Mouse (Mus musculus): Measurements from ENCODE around the gene Zfp637. TPM values are rescaled to one million over a fixed set of nuclear protein-coding genes. Genes with fewer than 3 reads are reported as not detected.

The Zfp637 gene
- polyA plus RNA-seq, 1 experiment from 2014 or later, result 141 TPM

GRCm38 (mm10) chr6:117888642-117889096 lies 47.7 kb downstream of the Zfp637 start:
- no peak for ATAC-seq (ENCODE audit: insufficient number of reproducible peaks, insufficient read depth, low FRiP score, low read depth)
- Histone ChIP-seq H3K27ac (ENCODE audit: low read length) (no peak overlapping the region), H3K27me3 (ENCODE audit: control insufficient read depth, insufficient read depth, low read length) (no peaks in the 10 kb centered on the region), H3K9ac (replicated peaks; ENCODE audit: low read depth, low read length) (no peak overlapping the region), H3K36me3 (ENCODE audit: control insufficient read depth, insufficient read depth, low read length) (no peaks in the 10 kb centered on the region), H3K4me1 (ENCODE audit: control insufficient read depth, insufficient read depth, low read length) (no peaks in the 10 kb centered on the region), H3K9me3 (ENCODE audit: control insufficient read depth, low read depth, low read length) (no peaks in the 10 kb centered on the region), H3K4me2 (replicated peaks; ENCODE audit: low read depth, low read length) (no peak overlapping the region), H3K4me3 (ENCODE audit: low read depth, low read length) (no peak overlapping the region)
- WGBS, result 85% methylated on average over 2 of the region's 2 CpGs

DNA sequence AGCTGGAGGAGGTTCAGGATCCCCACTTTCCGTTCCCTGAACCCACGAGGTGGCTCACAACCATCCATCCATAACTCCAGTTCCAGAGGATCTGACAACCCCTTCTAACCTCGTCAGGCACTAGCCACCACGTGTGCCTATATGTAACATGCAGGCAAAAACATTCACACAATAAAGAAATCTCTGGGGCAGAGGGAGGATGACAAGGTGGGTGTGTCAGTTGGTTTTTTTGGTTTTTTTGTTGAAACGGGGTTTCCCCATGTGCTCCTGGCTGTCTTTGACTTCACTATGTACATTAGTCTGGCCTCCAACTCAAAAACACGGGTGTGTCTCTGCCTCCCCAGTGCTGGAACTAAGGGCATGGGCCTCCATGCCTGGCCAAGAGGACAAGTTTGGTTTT lies 49.3 kb downstream of the Zfp637 start:
- no peak overlapping the region for H3K27ac ChIP-seq (ENCODE audit: low read length)
- H3K4me2 ChIP-seq (replicated peaks; ENCODE audit: low read depth, low read length), result no peak overlapping the region
- no peaks in the 10 kb centered on the region for H3K27me3 ChIP-seq (ENCODE audit: control insufficient read depth, insufficient read depth, low read length)
- ATAC-seq (ENCODE audit: insufficient number of reproducible peaks, insufficient read depth, low FRiP score, low read depth), result no peak
- no peaks in the 10 kb centered on the region for H3K36me3 ChIP-seq (ENCODE audit: control insufficient read depth, insufficient read depth, low read length)
- WGBS, result 79% methylated on average over 6 of the region's 6 CpGs
- no peaks in the 10 kb centered on the region for H3K9me3 ChIP-seq (ENCODE audit: control insufficient read depth, low read depth, low read length)
- no peaks in the 10 kb centered on the region for H3K4me1 ChIP-seq (ENCODE audit: control insufficient read depth, insufficient read depth, low read length)
- H3K9ac ChIP-seq (replicated peaks; ENCODE audit: low read depth, low read length), result no peak overlapping the region
- no peak overlapping the region for H3K4me3 ChIP-seq (ENCODE audit: low read depth, low read length)

GRCm38 (mm10) chr6:117891369-117892160 lies 50.6 kb downstream of the Zfp637 start:
- H3K4me2 ChIP-seq (replicated peaks; ENCODE audit: low read depth, low read length), result no peak overlapping the region

DNA sequence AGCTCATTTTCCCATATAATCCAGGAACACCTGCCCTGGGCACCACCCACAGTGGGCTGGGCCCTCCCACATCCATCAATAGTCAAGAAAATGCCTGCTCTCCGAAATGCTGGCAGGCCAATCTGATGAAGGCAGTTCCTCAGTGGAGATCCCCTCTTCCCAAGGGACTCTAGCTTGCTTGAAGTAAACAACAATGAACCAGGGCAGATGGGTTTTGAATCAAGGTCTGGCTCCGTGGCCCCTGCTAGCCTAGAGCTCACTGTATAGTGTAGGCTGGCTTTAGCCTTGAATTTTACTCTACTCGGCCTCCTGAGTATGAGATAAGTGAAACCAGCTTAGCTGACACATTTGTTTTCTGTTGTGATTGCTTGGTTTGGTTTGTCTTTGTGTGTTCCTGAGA lies 51.4 kb downstream of the Zfp637 start:
- no peaks in the 10 kb centered on the region for H3K9me3 ChIP-seq (ENCODE audit: control insufficient read depth, low read depth, low read length)
- no peaks in the 10 kb centered on the region for H3K27me3 ChIP-seq (ENCODE audit: control insufficient read depth, insufficient read depth, low read length)
- H3K9ac ChIP-seq (replicated peaks; ENCODE audit: low read depth, low read length), result no peak overlapping the region
- no peak for ATAC-seq (ENCODE audit: insufficient number of reproducible peaks, insufficient read depth, low FRiP score, low read depth)
- H3K27ac ChIP-seq (ENCODE audit: low read length), result no peak overlapping the region
- H3K4me1 ChIP-seq (ENCODE audit: control insufficient read depth, insufficient read depth, low read length), result no peaks in the 10 kb centered on the region
- WGBS, result 59% methylated on average over 3 of the region's 3 CpGs
- H3K4me2 ChIP-seq (replicated peaks; ENCODE audit: low read depth, low read length), result no peak overlapping the region
- H3K4me3 ChIP-seq (ENCODE audit: low read depth, low read length), result no peak overlapping the region
- no peaks in the 10 kb centered on the region for H3K36me3 ChIP-seq (ENCODE audit: control insufficient read depth, insufficient read depth, low read length)

More at GRCm38 (mm10) chr6:117891369-117892160, 50.6 kb downstream of the Zfp637 start:
- no peaks in the 10 kb centered on the region for H3K4me1 ChIP-seq (ENCODE audit: control insufficient read depth, insufficient read depth, low read length)
- 48% methylated on average over 14 of the region's 14 CpGs for WGBS
- ATAC-seq (ENCODE audit: insufficient number of reproducible peaks, insufficient read depth, low FRiP score, low read depth), result no peak
- H3K9me3 ChIP-seq (ENCODE audit: control insufficient read depth, low read depth, low read length), result no peaks in the 10 kb centered on the region
- no peaks in the 10 kb centered on the region for H3K36me3 ChIP-seq (ENCODE audit: control insufficient read depth, insufficient read depth, low read length)
- no peaks in the 10 kb centered on the region for H3K27me3 ChIP-seq (ENCODE audit: control insufficient read depth, insufficient read depth, low read length)
- no peak overlapping the region for H3K9ac ChIP-seq (replicated peaks; ENCODE audit: low read depth, low read length)
- H3K4me3 ChIP-seq (ENCODE audit: low read depth, low read length), result no peak overlapping the region
- H3K27ac ChIP-seq (ENCODE audit: low read length), result no peak overlapping the region

DNA sequence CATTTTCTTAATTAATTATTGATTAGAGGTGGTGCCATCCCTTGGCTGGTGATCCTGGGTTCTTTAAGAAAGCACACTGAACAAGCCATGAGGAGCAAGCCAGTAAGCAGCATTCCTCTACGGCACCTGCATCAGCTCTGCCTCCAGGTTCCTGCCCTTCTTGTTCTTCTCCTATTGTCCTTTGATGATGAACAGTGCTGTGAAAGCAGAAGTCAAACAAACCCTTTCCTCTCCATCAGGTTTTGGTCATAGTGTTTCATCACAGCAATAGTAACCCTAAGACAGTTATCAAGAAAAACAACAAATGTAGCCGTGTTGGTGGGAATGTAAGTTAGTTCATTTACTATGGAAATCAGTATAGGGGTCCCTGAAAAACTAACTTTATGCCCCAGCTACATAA lies 52.5 kb downstream of the Zfp637 start:
- 80% methylated on average over 2 of the region's 2 CpGs for WGBS
- Histone ChIP-seq H3K4me1 (ENCODE audit: control insufficient read depth, insufficient read depth, low read length) (no peaks in the 10 kb centered on the region), H3K4me3 (ENCODE audit: low read depth, low read length) (no peak overlapping the region), H3K36me3 (ENCODE audit: control insufficient read depth, insufficient read depth, low read length) (no peaks in the 10 kb centered on the region), H3K4me2 (replicated peaks; ENCODE audit: low read depth, low read length) (no peak overlapping the region), H3K27ac (ENCODE audit: low read length) (no peak overlapping the region), H3K9me3 (ENCODE audit: control insufficient read depth, low read depth, low read length) (no peaks in the 10 kb centered on the region), H3K27me3 (ENCODE audit: control insufficient read depth, insufficient read depth, low read length) (no peaks in the 10 kb centered on the region), H3K9ac (replicated peaks; ENCODE audit: low read depth, low read length) (no peak overlapping the region)
- ATAC-seq (ENCODE audit: insufficient number of reproducible peaks, insufficient read depth, low FRiP score, low read depth), result no peak

Other genes with a start within 250 kb of the Zfp637 start
- gene Zfp239, start 20.9 kb downstream of the Zfp637 start, polyA plus RNA-seq (2014; fragmentation: Nextera tagmentation; extraction: Ambion mirVana), result 7.1 and 7.6 TPM in 2 replicates
- 685 and 701 TPM in 2 replicates for gene Hnrnpf, start 59.1 kb downstream of the Zfp637 start, polyA plus RNA-seq (2014; fragmentation: Nextera tagmentation; extraction: Ambion mirVana)
- gene Fxyd4, start 96.5 kb downstream of the Zfp637 start, polyA plus RNA-seq (2014; fragmentation: Nextera tagmentation; extraction: Ambion mirVana), result 4.4 and 5.0 TPM in 2 replicates
- 0.14 and 0.21 TPM in 2 replicates for gene Rasgef1a, start 170.3 kb downstream of the Zfp637 start, polyA plus RNA-seq (2014; fragmentation: Nextera tagmentation; extraction: Ambion mirVana)